Mouse (Mus musculus): Measurements from ENCODE around the gene Prph.

The Prph gene

GRCm38 (mm10) chr15:99099139-99099556 is 44.2 kb downstream of the Prph start:
- DNase-seq, result peak; percentile 74 to 82

- no peak for DNase-seq
These were observed 45.0 kb downstream of the Prph start for GRCm38 (mm10) chr15:99099984-99100383.

GRCm38 (mm10) chr15:99105238-99105637 is 50.3 kb downstream of the Prph start:
- no peak for DNase-seq

- DNase-seq, result no peak
These were observed 52.9 kb downstream of the Prph start for GRCm38 (mm10) chr15:99107866-99108265.

Measured in lung, postnatal 4 days (tissue).